Mouse (Mus musculus): ENCODE data around the gene Plod3.

Plod3 gene

GRCm38 (mm10) chr5:136965210-136965609 lies 21.6 kb upstream of the Plod3 start:
- no peak for DNase-seq (ENCODE audit: low read depth)

DNA sequence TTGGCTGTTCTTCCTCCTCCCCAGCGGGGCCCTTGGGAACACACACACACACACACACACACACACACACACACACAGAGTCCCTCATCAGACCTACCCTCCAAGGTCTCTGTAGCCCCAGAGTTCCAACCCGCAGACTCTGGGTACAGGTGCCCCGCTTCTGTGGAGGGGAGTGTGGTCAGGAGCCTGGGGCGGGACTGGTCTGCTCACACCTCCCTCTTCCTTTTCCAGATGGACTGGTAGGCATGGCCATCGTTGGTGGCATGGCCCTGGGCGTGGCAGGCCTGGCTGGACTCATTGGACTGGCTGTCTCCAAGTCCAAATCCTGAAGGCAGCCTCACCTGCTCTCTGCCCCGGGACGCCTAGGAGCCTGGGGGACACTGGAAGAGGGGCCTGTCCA lies 21.1 kb upstream of the Plod3 start:
- DNase-seq (ENCODE audit: low read depth), result no peak

GRCm38 (mm10) chr5:136966331-136966730 lies 20.5 kb upstream of the Plod3 start, which contains the start of gene Cldn15:
Gene Cldn15 (plus strand): TSS chr5:136966616.
- DNase-seq (ENCODE audit: low read depth), result no peak

GRCm38 (mm10) chr5:136966861-136967455 lies 19.9 kb upstream of the Plod3 start:
- no peak for DNase-seq (ENCODE audit: low read depth)

DNA sequence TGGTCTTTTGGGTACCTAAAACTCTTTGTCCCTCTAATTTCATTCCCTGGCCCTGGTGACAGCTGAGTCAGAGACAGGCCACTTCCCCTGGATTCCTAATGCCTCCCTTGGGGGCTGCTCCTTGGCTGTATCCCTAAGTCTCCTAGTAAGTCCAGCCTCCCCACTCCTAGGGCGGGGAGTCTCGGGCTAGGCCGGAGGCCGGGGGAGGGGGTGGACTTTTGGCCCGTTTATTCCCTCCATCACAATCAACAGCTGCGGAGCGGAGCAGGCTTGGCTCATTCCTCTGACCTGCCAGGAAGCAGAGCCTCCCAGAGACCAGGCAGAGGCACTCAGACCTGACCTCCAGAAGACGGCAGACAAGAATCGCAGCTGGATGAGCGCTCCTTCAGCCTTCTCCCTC lies 19.2 kb upstream of the Plod3 start:
- DNase-seq (ENCODE audit: low read depth), result no peak

- peak; percentile 82 for DNase-seq (ENCODE audit: low read depth)
These were observed 16.1 kb upstream of the Plod3 start for GRCm38 (mm10) chr5:136970703-136971102.

DNA sequence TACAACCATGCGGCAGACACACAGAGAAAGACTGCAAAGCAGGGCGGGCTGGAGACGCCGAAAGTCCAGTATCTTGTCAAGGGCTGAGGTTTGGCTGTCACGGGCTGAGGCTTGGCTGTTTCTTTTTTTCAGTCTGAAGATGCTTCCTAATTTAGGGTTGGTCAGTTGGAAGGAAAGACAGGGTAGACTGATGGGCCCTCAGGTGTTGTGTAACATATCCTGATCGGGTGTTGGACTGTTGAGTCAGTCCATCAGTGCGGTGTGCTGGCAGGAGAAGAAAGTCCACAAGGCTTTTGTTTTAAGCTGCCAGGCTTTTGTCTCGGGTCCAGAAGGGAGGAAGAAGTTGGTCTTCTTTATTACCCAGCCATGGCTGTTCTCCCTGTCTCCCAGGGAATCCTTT lies 13.1 kb upstream of the Plod3 start:
- no peak for DNase-seq (ENCODE audit: low read depth)

- DNase-seq (ENCODE audit: low read depth), result no peak
These were observed 9.1 kb upstream of the Plod3 start for GRCm38 (mm10) chr5:136977769-136978168.

- DNase-seq (ENCODE audit: low read depth), result no peak
These were observed 7.1 kb upstream of the Plod3 start for GRCm38 (mm10) chr5:136979762-136980161.

DNA sequence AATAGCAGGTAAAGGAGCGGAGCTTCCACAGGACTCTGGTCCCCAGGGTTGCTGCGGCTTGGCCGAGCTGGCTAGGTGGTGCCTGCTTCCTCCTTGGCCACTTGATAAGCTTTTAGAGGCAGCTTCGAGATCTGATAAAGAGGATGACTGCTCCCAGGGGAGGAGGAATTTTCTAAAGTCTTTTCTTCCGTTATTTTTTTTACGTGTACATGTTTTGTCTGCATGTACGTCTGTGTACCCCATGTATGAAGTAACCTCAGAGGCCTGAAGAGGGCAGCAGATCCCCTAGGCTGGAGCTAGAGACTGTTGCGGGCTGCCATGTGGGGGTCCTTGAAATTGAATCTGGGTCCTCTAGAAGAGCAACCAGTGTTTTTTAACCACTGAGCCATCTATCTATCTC lies 5.8 kb upstream of the Plod3 start:
- peak; percentile 18 for DNase-seq (ENCODE audit: low read depth)

DNA sequence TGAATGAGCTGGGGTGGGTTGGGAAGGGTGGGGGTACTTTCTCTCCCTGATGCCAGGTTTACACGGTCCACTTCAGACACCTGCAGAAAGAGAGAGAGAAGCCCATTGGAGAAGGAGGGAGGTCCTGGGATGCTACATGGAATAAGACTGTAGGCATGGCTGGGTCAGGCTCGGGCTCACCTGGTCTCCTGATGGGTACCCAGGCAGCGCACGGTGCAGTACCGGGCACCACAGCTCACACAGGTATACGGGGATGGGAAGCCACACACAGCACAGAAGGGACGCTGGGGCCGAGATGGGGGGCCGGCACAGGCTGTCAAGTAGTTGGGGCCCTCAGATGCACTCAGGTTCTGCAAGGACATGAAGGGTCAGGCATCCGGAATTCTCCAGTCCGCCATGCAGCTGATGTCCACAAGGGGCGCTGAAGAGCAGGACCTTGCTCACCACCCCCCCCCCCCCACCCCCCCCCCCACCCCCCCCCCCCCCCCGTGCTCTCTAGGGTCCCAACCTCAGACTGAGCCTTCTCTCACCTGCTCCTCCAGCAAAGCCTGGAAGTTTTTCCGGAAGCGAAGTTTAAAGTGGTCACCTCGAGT lies 4.4 kb upstream of the Plod3 start:
- DNase-seq (ENCODE audit: low read depth), result peak; percentile 67

DNA sequence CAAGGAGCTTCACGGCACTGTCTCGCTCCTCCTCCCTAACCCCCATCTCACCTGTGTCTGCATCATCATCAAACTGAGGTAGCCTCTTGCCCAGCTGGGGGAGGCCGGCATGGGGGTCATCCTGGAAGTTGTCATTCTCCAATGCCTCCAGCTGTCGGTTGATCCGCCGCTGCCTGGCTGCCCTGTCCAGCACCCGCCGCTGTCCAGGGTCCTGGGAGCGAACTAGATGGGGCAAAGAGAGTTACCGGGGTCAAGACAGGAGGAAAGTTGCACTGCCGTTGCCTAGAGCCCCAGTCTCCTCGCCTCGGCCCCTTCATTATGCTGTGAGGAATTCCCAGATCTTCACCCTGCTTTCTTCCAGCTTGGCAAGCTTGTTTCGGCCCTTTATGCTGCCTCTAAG lies 2.0 kb upstream of the Plod3 start:
- no peak for DNase-seq (ENCODE audit: low read depth)

- DNase-seq (ENCODE audit: low read depth), result peak; percentile 70
These were observed 517 bp downstream of the Plod3 start for GRCm38 (mm10) chr5:136987138-136987933.

- DNase-seq (ENCODE audit: low read depth), result no peak
These were observed 1.1 kb downstream of the Plod3 start, which contains the start of gene Znhit1 for GRCm38 (mm10) chr5:136987934-136988271. Gene Znhit1 (minus strand): TSS chr5:136988021.

DNA sequence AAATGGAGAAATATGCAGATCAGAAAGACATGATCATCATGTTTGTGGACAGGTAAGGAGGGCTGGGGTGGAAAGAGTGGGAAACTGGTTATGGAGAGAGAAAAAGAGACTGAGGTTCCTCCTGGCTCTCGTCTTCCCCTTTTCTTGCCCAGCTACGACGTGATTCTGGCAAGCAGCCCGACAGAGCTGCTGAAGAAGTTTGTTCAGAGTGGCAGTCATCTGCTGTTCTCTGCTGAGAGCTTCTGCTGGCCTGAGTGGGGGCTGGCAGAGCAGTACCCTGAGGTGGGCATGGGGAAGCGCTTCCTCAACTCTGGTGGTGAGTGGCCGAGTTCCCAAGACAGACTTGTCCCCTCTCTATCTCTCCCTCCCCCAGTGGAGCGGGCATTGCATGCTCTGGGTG lies 1.6 kb downstream of the Plod3 start:
- peak; percentile 13 for DNase-seq (ENCODE audit: low read depth)

GRCm38 (mm10) chr5:136989801-136990200 lies 3.0 kb downstream of the Plod3 start:
- DNase-seq (ENCODE audit: low read depth), result no peak

DNA sequence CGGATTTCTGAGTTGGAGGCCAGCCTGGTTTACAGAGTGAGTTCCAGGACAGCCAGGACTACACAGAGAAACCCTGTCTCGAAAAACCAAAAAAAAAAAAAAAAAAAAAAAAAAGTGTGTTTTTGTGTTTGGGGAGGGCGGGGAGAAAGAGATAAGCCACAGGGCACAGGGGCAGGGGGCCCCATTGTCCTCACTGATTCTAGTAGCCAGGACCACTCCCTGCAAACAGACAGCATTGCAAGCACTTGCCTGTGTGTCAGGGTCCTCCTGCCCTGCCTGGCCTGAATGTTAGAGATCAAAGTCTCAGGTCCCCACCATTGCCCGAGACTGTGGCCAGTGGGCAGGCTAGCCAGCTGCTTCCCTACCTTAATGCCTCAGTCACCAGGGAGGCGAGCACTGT lies 12.6 kb downstream of the Plod3 start:
- DNase-seq (ENCODE audit: low read depth), result no peak

DNA sequence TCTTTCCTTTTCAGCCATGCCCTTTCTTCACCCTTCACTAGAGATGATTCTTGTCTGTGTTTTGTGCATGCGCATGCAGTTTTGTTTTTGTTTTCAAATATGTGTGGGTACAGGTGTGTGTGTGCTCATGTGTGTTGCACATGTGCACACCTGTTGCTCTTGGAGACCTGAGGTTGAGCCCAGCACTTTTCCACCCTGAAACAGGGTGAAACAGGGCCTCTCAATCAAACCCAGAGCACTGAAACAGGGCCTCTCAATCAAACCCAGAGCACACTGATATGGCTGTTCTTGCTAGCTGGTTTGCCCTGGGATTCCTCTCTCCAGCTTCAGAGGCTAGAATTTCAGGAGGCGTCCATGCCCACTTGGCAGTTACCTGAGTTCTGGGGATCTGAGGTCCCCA lies 13.8 kb downstream of the Plod3 start:
- DNase-seq (ENCODE audit: low read depth), result no peak

GRCm38 (mm10) chr5:137007276-137007675 lies 20.5 kb downstream of the Plod3 start:
- no peak for DNase-seq (ENCODE audit: low read depth)

GRCm38 (mm10) chr5:137009988-137010387 lies 23.2 kb downstream of the Plod3 start:
- peak; percentile 58 for DNase-seq (ENCODE audit: low read depth)

- no peak for DNase-seq (ENCODE audit: low read depth)
These were observed 25.7 kb downstream of the Plod3 start for GRCm38 (mm10) chr5:137012401-137012950.

GRCm38 (mm10) chr5:137015913-137016312 lies 29.1 kb downstream of the Plod3 start:
- DNase-seq (ENCODE audit: low read depth), result no peak

- no peak for DNase-seq (ENCODE audit: low read depth)
These were observed 37.5 kb downstream of the Plod3 start for GRCm38 (mm10) chr5:137024318-137024717.

Data from induced T-regulatory cell, adult 2 months (primary cell).